Mouse (Mus musculus) brain, embryonic 14.5 days (tissue): ENCODE measurements around the gene Uck2.

ENCODE experiments used
- CTCF ChIP-seq: fragments of 200-500 bp; IDR thresholded peaks from 2 replicates; pipeline ENCODE4 v1.5.1; 2012; ENCODE audit warnings: inconsistent platforms, mild to moderate bottlenecking, moderate library complexity, borderline replicate concordance; ENCODE audit not compliant: insufficient read depth, insufficient read length; ENCODE audit errors: extremely low read depth
- POLR2A ChIP-seq: fragments of 200-500 bp; IDR thresholded peaks from 2 replicates; pipeline ENCODE4 v1.6.1; 2012; ENCODE audit warnings: mild to moderate bottlenecking, inconsistent platforms, borderline replicate concordance; ENCODE audit not compliant: poor library complexity, insufficient read depth, insufficient read length, severe bottlenecking; ENCODE audit errors: extremely low read depth

DNA sequence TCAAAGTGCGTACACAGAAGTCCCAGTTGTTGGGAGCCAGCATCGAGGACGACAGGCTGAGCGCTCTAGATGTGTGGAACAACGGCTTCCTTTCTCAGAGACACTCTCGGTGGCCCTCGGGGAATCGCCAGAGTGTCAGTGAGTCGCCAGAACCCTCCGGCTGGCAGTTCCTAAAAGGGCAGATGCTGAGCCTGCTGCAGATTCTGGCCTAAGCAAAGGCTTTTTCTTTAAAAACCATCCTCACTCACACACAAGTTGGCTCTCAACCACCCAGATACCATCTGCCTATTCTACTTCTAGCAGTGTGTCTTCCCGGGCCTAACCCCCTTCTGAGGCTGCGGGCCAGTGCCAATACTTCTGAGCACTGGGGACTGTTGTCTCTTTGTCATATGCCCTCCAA lies 45.2 kb downstream of the Uck2 start:
- TF ChIP-seq CTCF = no peak
- no peak for TF ChIP-seq POLR2A
